Mouse (Mus musculus) kidney, adult 8-10 months (tissue): ENCODE data around the gene Pcdh18.
A peak's percentile ranks its signal among the peaks of the same experiment; 100 is the strongest.

Experiments
- DNase-seq, 2 experiments: peaks; one replicate each; pipeline ENCODE4 v3.0.0; 2022

Pcdh18 gene

GRCm38 (mm10) chr3:49756870-49757625 lies at the start of gene Pcdh18:
Pcdh18 (minus strand) TSS chr3:49757325.
- DNase-seq = peak; percentile 38 to 47

GRCm38 (mm10) chr3:49806823-49807222 lies 49.7 kb upstream of the Pcdh18 start:
- DNase-seq = no peak

- no peak for DNase-seq
Measured at GRCm38 (mm10) chr3:49805511-49805910, 48.4 kb upstream of the Pcdh18 start.

- DNase-seq = no peak
Measured at GRCm38 (mm10) chr3:49788296-49788695, 31.2 kb upstream of the Pcdh18 start.

GRCm38 (mm10) chr3:49787719-49788118 lies 30.6 kb upstream of the Pcdh18 start:
- no peak for DNase-seq

GRCm38 (mm10) chr3:49768992-49769738 lies 12.0 kb upstream of the Pcdh18 start:
- DNase-seq = no peak

GRCm38 (mm10) chr3:49762711-49763110 lies 5.6 kb upstream of the Pcdh18 start:
- DNase-seq = no peak

GRCm38 (mm10) chr3:49761971-49762370 lies 4.8 kb upstream of the Pcdh18 start:
- DNase-seq = no peak

GRCm38 (mm10) chr3:49757626-49758019 lies 498 bp upstream of the Pcdh18 start:
- DNase-seq = no peak

GRCm38 (mm10) chr3:49755986-49756845 lies 909 bp downstream of the Pcdh18 start:
- DNase-seq = peak; percentile 11 to 12

- no peak for DNase-seq
Measured at GRCm38 (mm10) chr3:49752766-49753165, 4.4 kb downstream of the Pcdh18 start.

GRCm38 (mm10) chr3:49749491-49750284 lies 7.4 kb downstream of the Pcdh18 start:
- DNase-seq = no peak

- no peak for DNase-seq
Measured at GRCm38 (mm10) chr3:49748054-49748453, 9.1 kb downstream of the Pcdh18 start.

- DNase-seq = peak; percentile 22 to 31
Measured at GRCm38 (mm10) chr3:49739061-49739460, 18.1 kb downstream of the Pcdh18 start.

GRCm38 (mm10) chr3:49738531-49738930 lies 18.6 kb downstream of the Pcdh18 start:
- peak; percentile 39 to 52 for DNase-seq

GRCm38 (mm10) chr3:49706503-49706902 lies 50.6 kb downstream of the Pcdh18 start:
- no peak for DNase-seq

- no peak for DNase-seq
Measured at GRCm38 (mm10) chr3:49699951-49700350, 57.2 kb downstream of the Pcdh18 start.
